21 mouse cellular contexts compared by ENCODE assay signal in the genomic region with DNA sequence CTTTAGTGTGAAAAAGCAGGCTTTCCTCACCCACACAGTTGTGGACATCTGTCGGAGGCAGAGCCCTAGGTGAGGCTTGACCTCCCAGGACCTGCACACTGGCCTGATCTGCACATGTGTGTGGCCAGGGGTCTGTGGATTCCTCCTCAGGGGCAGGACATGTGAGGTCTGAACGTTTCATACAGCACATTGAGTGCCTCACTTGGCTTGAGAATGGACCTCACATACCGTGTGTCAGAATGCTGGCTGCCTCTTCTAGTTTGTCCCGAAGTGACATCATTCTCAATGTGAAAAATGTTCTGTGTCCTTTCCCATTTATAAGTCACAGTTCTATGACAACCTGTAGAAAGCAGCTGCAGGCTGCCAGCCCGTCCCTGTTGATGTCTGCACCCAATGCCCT.
"Had no signal": no experiment of that assay in that cellular context is flagged by ENCODE, and none has a peak within 500 bp of the region (broad histone marks: within the 10 kb centered on the region; RNA-seq: fewer than 3 reads in every experiment).

No protein-coding gene starts in this region.

- H3K4me3 ChIP-seq: kidney, embryonic 15.5 days; left cerebral cortex, adult 2 months; liver, embryonic 13.5 days; lung, embryonic 15.5 days; megakaryocyte, embryonic 14.5 days; midbrain, embryonic 10.5 days; midbrain, embryonic 15.5 days; neural tube, embryonic 12.5 days; neural tube, embryonic 15.5 days; stomach, embryonic 15.5 days had no signal

- H3K9ac ChIP-seq: kidney, embryonic 15.5 days; liver, embryonic 13.5 days; lung, embryonic 15.5 days; midbrain, embryonic 15.5 days; neural tube, embryonic 12.5 days; neural tube, embryonic 15.5 days; stomach, embryonic 15.5 days had no signal

- H3K4me1 ChIP-seq: kidney, embryonic 15.5 days; liver, embryonic 13.5 days; neural tube, embryonic 12.5 days; stomach, embryonic 15.5 days had no signal

- H3K27ac ChIP-seq: kidney, embryonic 15.5 days; left cerebral cortex, adult 2 months; liver, embryonic 13.5 days; lung, embryonic 15.5 days; midbrain, embryonic 10.5 days; midbrain, embryonic 15.5 days; neural tube, embryonic 12.5 days; neural tube, embryonic 15.5 days; stomach, embryonic 15.5 days had no signal

- H3K27me3 ChIP-seq: liver, embryonic 13.5 days; lung, embryonic 15.5 days; midbrain, embryonic 15.5 days; neural tube, embryonic 12.5 days; neural tube, embryonic 15.5 days; stomach, embryonic 15.5 days had no signal

- H3K9me3 ChIP-seq: kidney, embryonic 15.5 days; liver, embryonic 13.5 days; lung, embryonic 15.5 days; megakaryocyte, embryonic 14.5 days; midbrain, embryonic 10.5 days; midbrain, embryonic 15.5 days; neural tube, embryonic 12.5 days; neural tube, embryonic 15.5 days; stomach, embryonic 15.5 days had no signal

- ATAC-seq: midbrain, embryonic 15.5 days had no signal

- DNase-seq: kidney, adult 11 months; kidney, adult 8-10 months; kidney, postnatal 10 days; kidney, postnatal 36 days; layer of hippocampus, postnatal 36 days; liver, embryonic 13.5 days; right cerebral cortex, adult 18-20 months; right cerebral cortex, postnatal 14 days; right cerebral cortex, postnatal 4 days; spleen, adult 18-20 months; thymus, adult 2 months; thymus, postnatal 4 days had no signal

- H3K36me3 ChIP-seq: kidney, embryonic 15.5 days; liver, embryonic 13.5 days; lung, embryonic 15.5 days; midbrain, embryonic 10.5 days; midbrain, embryonic 15.5 days; neural tube, embryonic 12.5 days; neural tube, embryonic 15.5 days; stomach, embryonic 15.5 days had no signal

- H3K4me2 ChIP-seq: kidney, embryonic 15.5 days; liver, embryonic 13.5 days; lung, embryonic 15.5 days; midbrain, embryonic 15.5 days; neural tube, embryonic 12.5 days; neural tube, embryonic 15.5 days; stomach, embryonic 15.5 days had no signal
